21 mouse cellular contexts compared by ENCODE assay signal in the genomic region with DNA sequence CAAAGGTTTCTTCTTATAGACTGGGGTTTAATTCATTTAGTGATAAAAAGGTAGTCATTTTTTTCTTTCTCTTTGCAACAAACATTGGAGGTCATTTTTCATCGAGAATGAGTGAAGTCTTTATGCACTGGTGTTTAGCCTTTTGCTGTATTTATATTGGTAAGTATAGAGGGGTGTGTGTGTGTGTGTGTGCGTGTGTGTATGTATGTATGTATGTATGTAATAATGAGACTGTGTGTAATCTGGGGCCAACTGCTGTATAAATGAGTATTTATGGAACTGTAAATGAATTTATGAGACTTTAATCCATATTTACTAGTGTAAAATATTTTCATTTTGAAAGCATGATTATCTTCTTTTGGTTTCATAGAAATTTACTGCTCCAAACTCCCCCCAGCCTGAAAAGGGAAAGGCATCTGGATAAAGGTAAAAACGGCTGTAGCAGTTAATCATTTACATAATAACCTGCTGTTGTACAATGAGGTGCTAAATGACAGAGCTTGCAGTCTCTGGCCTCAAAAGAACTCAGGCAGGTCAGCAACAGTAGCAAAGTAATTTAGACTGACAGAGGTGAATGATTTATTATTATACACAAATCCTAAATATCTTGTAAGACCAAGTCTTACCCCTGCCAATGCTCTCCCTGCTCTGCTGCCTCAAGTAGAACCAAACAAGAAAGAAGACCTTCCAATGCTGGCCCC. TPM values are rescaled to one million over a fixed set of nuclear protein-coding genes. Genes with fewer than 3 reads are reported as not detected.
"Had no signal": no experiment of that assay in that cellular context is flagged by ENCODE, and none has a peak within 500 bp of the region (broad histone marks: within the 10 kb centered on the region; RNA-seq: fewer than 3 reads in every experiment).

No protein-coding gene starts in this region.

- H3K36me3 ChIP-seq: midbrain, embryonic 10.5 days; midbrain, embryonic 12.5 days; neural tube, embryonic 12.5 days had no signal

- H3K4me1 ChIP-seq: midbrain, embryonic 10.5 days; midbrain, embryonic 12.5 days; neural tube, embryonic 12.5 days had no signal

- DNase-seq: lung, adult 18-20 months; lung, embryonic 14.5 days; lung, postnatal 10 days; lung, postnatal 4 days; midbrain, embryonic 14.5 days; right cerebral cortex, postnatal 14 days; thymus, adult 2 months; thymus, postnatal 25 days had no signal

- H3K27ac ChIP-seq: liver, embryonic 14.5 days; midbrain, embryonic 10.5 days; midbrain, embryonic 12.5 days; neural tube, embryonic 12.5 days had no signal

- H3K4me2 ChIP-seq: lung, embryonic 14.5 days; midbrain, embryonic 12.5 days; neural tube, embryonic 12.5 days had no signal

- H3K9ac ChIP-seq: liver, embryonic 14.5 days; lung, embryonic 14.5 days; midbrain, embryonic 12.5 days; neural tube, embryonic 12.5 days had no signal

- H3K27me3 ChIP-seq: midbrain, embryonic 12.5 days; neural tube, embryonic 12.5 days had no signal

- H3K4me3 ChIP-seq: midbrain, embryonic 10.5 days; midbrain, embryonic 12.5 days; neural tube, embryonic 12.5 days had no signal

RNA-seq across cellular contexts. Expression of a gene that starts 15.2 kb away (rescaled TPM):
- total RNA-seq: megakaryocyte, adult 5-6 weeks; megakaryocyte-erythroid progenitor cell, adult 5-6 weeks; midbrain, postnatal 0 days; monocyte, adult 5-6 weeks; neutrophil, adult 5-6 weeks had no signal
- polyA plus RNA-seq: liver, embryonic 14.5 days; liver, embryonic 16.5 days; lung, embryonic 14.5 days; lung, embryonic 16.5 days; midbrain, embryonic 10.5 days; midbrain, embryonic 12.5 days; midbrain, embryonic 14.5 days; midbrain, postnatal 0 days; neural tube, embryonic 12.5 days; neural tube, embryonic 14.5 days; spleen, adult 2 months; thymus, adult 2 months had no signal
